Mouse (Mus musculus): ENCODE results near the gene Rpl26. TPM values are rescaled to one million over a fixed set of nuclear protein-coding genes. Genes with fewer than 3 reads are reported as not detected.

Rpl26 gene
- total RNA-seq, 4 experiments from 2014 or later, result 671 to 819 (median 724) TPM

Other genes with a start within 250 kb of the Rpl26 start
- gene Myh10, start 210.0 kb upstream of the Rpl26 start, total RNA-seq (2022), result 10 to 100 TPM; 13.2 to 20.4 (median 15.8) TPM
- 10 to 100 TPM; 70.5 to 96.6 (median 85.7) TPM for gene Ndel1, start 29.7 kb upstream of the Rpl26 start, total RNA-seq (2022)
- gene Rnf222, start 13.0 kb upstream of the Rpl26 start, total RNA-seq (2022), result under 1 TPM in 1 of 4 experiments, not detected in 3; 0.10 TPM
- gene Odf4, start 25.5 kb downstream of the Rpl26 start, total RNA-seq (2022), result not detected
- gene Arhgef15, start 55.9 kb downstream of the Rpl26 start, total RNA-seq (2022), result 1 to 10 TPM; 5.3 to 8.1 (median 6.6) TPM
- 1 to 10 TPM; 3.5 to 4.8 (median 4.3) TPM for gene Slc25a35, start 66.5 kb downstream of the Rpl26 start, total RNA-seq (2022)
- gene Rangrf, start 73.6 kb downstream of the Rpl26 start, total RNA-seq (2022), result 10 to 100 TPM; 59.5 to 84.1 (median 69.6) TPM
- gene Pfas, start 106.9 kb downstream of the Rpl26 start, total RNA-seq (2022), result 1 to 10 TPM; 4.9 to 9.3 (median 7.4) TPM
- gene Ctc1, start 114.3 kb downstream of the Rpl26 start, total RNA-seq (2022), result 10 to 100 TPM; 10.1 to 12.7 (median 11.0) TPM
- gene Aurkb, start 144.1 kb downstream of the Rpl26 start, total RNA-seq (2022), result under 1 TPM in 1 of 4 experiments, not detected in 3; 0.35 TPM
- 10 to 100 TPM; 22.4 to 26.2 (median 23.7) TPM for gene Borcs6, start 158.1 kb downstream of the Rpl26 start, total RNA-seq (2022)
- 1 to 10 TPM; 2.9 to 7.0 (median 5.2) TPM for gene Tmem107, start 169.2 kb downstream of the Rpl26 start, total RNA-seq (2022)
- 10 to 100 TPM; 31.4 to 39.6 (median 35.6) TPM for gene Vamp2, start 186.9 kb downstream of the Rpl26 start, total RNA-seq (2022)
- gene Per1, start 193.6 kb downstream of the Rpl26 start, total RNA-seq (2022), result 10 to 100 TPM; 58.8 to 81.4 (median 70.4) TPM
- not detected for gene Hes7, start 218.8 kb downstream of the Rpl26 start, total RNA-seq (2022)
- under 1 TPM in 1 of 4 experiments, not detected in 3; 0.18 TPM for gene 9130213A22Rik, start 221.0 kb downstream of the Rpl26 start, total RNA-seq (2022)
- under 1 TPM in 1 of 4 experiments, not detected in 3; 0.21 TPM for gene Aloxe3, start 224.3 kb downstream of the Rpl26 start, total RNA-seq (2022)